Mouse (Mus musculus) liver, embryonic 16.5 days (tissue): Measurements from ENCODE around the gene Atp2b1. TPM values are rescaled to one million over a fixed set of nuclear protein-coding genes. Genes with fewer than 3 reads are reported as not detected.

Experiments used
- ATAC-seq: fragments of 200-750 bp; cut with Nextera tagmentation; 2 replicates; pipeline ENCODE4 v1.8.0; 2017; ENCODE audit warnings: low read depth, mild to moderate bottlenecking, moderate number of reproducible peaks, moderate library complexity
- H3K27ac ChIP-seq: fragments of 300-500 bp; sonication (generic); 2 replicates; pipeline ENCODE4 v1.5.1; 2014; ENCODE audit warnings: mild to moderate bottlenecking, low read length
- H3K27me3 ChIP-seq: fragments of 300-500 bp; sonication (generic); 2 replicates; pipeline ENCODE4 v1.6.1; 2014; ENCODE audit warnings: low read depth, low read length, mixed read lengths; ENCODE audit not compliant: control insufficient read depth, insufficient read depth
- H3K36me3 ChIP-seq: fragments of 300-500 bp; sonication (generic); 2 replicates; pipeline ENCODE4 v1.6.1; 2014; ENCODE audit warnings: mild to moderate bottlenecking; ENCODE audit not compliant: control insufficient read depth, insufficient read depth
- H3K4me1 ChIP-seq: fragments of 300-500 bp; sonication (generic); 2 replicates; pipeline ENCODE4 v1.6.1; 2014; ENCODE audit warnings: low read depth, low read length, mixed read lengths; ENCODE audit not compliant: control insufficient read depth
- H3K4me2 ChIP-seq: fragments of 300-500 bp; sonication (generic); 2 replicates; pipeline ENCODE4 v1.6.1; 2014; ENCODE audit warnings: low read depth, low read length, mixed read lengths
- H3K4me3 ChIP-seq: fragments of 300-500 bp; sonication (generic); 2 replicates; pipeline ENCODE4 v1.5.1; 2014; ENCODE audit warnings: low read depth, mild to moderate bottlenecking, low read length
- H3K9ac ChIP-seq: fragments of 300-500 bp; sonication (generic); 2 replicates; pipeline ENCODE4 v1.6.1; 2014; ENCODE audit warnings: low read depth, low read length
- H3K9me3 ChIP-seq: fragments of 300-500 bp; sonication (generic); replicated peaks from 2 replicates; pipeline ENCODE4 v1.6.1; 2016; ENCODE audit warnings: low read length; ENCODE audit not compliant: control insufficient read depth
- WGBS: fragments of 180-500 bp; shearing (Covaris S2); extraction: QIAGEN DNeasy Blood & Tissue Kit; methylation state at CpG from one replicate; pipeline ENCODE4 v1.1.7; 2014; ENCODE audit not compliant: insufficient replicate concordance; 5-methylcytosine and 5-hydroxymethylcytosine counted together
- polyA plus RNA-seq: library from polyadenylated mRNA; unstranded; fragments of >200 nt; fragmentation: Nextera tagmentation; extraction: Ambion mirVana; gene quantifications from 2 replicates; pipeline ENCODE4 v1.2.1, GENCODE M21; 2015

Atp2b1 gene
- polyA plus RNA-seq, 1 experiment from 2014 or later = 29.0 TPM

- Histone ChIP-seq H3K9me3 (no peaks in the 10 kb centered on the region), H3K4me3 (no peak overlapping the region), H3K4me1 (peaks cover 5% of the 10 kb centered on the region; the same call in 1 of the 2 replicates), H3K27ac (no peak overlapping the region), H3K36me3 (no peaks in the 10 kb centered on the region; the same call in 1 of the 2 replicates), H3K27me3 (no peaks in the 10 kb centered on the region), H3K9ac (no peak overlapping the region), H3K4me2 (no peak overlapping the region)
- ATAC-seq = peak; percentile 86
- WGBS = 32% methylated on average over 5 of the region's 5 CpGs
These were observed 113.3 kb downstream of the Atp2b1 start for GRCm38 (mm10) chr10:99027462-99027861.

DNA sequence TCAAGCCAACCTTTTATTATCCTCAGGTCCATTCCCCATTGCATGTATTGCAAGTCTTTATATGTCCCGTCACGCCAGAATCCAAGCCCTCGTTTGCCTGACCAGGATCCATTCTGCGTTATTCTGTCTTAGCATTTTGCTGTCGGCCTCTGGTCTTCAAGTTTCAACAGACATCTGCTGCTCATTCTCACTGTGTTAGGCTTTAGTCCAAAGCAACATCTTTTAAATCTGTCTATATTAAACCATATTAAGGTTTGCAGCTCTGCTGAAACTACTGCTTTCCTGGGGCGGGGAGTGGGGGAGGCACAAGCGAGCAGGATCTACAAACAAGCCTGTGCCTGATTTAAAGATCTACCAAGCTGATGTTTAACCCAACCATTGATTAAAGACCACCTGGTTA, 115.6 kb downstream of the Atp2b1 start:
- ATAC-seq = no peak

DNA sequence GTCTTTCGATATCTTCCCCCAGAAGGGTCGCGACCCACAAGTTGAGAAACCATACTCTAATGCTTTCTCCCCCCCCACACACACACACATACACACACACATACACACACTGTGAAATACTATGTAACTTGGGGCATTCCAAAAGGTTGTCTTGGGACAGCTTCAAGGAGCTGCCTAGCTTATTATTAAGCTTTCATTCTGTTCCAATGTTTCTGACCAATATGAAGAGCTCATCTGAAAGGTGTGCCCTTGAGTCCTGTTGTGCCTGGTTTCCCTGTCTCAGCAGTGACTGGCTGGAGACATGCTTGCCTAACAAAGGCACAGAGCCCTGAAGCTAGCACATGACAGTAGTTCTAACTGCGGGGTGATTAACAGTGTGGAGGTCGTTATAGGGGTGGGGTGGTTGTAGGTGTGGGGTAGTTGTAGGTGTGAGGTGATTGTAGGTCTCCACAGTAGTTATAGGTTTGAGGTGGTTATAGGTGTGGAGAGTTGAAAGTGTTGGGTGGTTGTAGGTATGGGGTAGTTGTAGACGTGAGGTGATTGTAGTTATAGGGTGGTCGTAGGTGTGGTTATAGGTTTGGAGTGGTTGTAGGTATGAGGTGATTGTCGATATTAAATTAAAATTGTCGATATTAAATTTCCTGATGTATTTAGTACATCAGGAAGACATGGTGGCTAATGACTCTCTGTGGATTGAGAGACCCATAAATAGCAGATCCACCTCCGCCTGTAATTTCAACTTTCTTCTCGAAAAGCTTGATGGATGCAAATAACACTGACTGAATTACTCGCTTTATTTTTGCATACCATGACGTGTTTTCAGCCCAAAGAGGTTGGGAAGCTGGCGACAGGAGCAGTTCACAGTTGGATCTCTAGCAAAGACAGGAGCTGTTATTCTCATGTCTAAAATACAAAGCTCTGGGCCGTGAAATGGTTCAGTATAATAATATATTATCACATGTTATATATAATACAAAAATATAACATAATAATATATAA, 119.9 kb downstream of the Atp2b1 start:
- Histone ChIP-seq H3K4me1 (no peaks in the 10 kb centered on the region), H3K9me3 (no peaks in the 10 kb centered on the region), H3K4me3 (no peak overlapping the region), H3K27ac (no peak overlapping the region), H3K36me3 (no peaks in the 10 kb centered on the region), H3K9ac (no peak overlapping the region), H3K4me2 (no peak overlapping the region), H3K27me3 (no peaks in the 10 kb centered on the region)
- WGBS = 83% methylated on average over 15 of the region's 15 CpGs
- ATAC-seq = no peak

More for the DNA sequence above, 115.6 kb downstream of the Atp2b1 start:
- no peak overlapping the region for H3K4me3 ChIP-seq
- H3K4me2 ChIP-seq = no peak overlapping the region
- H3K9ac ChIP-seq = no peak overlapping the region
- H3K9me3 ChIP-seq = no peaks in the 10 kb centered on the region
- H3K36me3 ChIP-seq = no peaks in the 10 kb centered on the region
- no peak overlapping the region for H3K27ac ChIP-seq
- WGBS = 78% methylated on average over 7 of the region's 7 CpGs
- H3K4me1 ChIP-seq = peaks cover 5% of the 10 kb centered on the region; the same call in 1 of the 2 replicates
- no peaks in the 10 kb centered on the region for H3K27me3 ChIP-seq

DNA sequence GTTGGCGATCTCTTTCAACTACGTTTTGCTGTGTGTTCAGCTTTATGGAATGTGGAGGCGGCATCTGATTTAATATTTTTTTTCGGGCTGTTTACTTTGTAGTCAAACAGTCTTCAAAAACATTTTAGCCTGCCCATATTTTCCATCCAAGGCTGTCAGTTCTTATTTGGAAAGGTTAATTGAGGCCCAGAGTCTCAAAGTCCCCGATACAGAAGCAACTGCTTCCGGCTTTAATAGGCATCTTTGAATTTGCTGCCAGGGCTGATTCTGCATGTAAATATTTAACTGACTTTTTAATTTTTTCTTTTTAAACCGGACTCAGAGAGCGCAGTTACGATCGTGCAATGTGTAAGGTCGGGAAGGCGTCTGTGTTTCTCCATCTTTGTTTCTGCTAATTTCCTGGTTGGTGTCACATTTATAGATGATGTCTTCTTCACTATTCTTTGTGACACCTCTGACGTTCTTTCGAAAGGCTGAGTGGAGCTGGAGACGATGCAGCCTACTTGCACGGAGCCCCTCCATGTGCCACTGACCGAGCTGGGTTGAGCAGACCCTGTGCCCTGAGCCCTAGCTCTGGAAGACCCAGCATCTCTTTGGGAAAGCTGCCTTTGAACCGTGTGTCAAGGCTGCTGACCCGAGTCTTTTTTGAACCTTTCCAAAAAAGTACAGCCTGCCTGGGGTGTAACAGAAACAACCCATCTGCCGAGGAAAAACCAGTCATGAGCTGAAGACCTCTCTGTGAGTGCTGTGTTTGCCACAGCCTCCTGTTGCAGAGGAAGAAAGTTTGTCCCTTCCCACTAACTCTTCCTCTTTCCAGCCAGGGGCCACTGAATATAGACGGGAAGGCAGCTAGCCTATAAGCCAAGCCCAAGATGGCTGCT, 123.2 kb downstream of the Atp2b1 start:
- Histone ChIP-seq H3K4me3 (no peak overlapping the region), H3K9ac (no peak overlapping the region), H3K4me1 (no peaks in the 10 kb centered on the region), H3K27me3 (no peaks in the 10 kb centered on the region), H3K27ac (no peak overlapping the region), H3K36me3 (no peaks in the 10 kb centered on the region), H3K9me3 (no peaks in the 10 kb centered on the region), H3K4me2 (no peak overlapping the region)
- 70% methylated on average over 21 of the region's 21 CpGs for WGBS
- no peak for ATAC-seq

DNA sequence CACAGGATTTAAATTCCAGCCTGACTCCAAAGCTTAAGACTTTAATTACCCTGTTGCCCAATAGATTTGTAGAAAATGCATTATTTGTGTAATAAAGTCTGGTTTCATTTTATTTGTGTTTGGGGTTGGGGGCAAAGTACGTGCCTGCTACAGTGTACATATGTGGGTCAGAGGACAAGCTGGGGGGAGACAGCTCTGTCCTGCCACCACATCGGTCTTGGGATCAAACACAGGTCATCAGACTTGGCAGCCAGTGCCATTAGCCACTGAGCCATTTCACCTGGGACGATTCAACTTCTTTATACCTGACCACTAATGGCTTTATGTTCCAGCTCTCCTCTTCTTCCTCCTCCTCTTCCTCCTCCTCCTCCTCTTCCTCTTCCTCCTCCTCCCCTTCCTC, 124.7 kb downstream of the Atp2b1 start:
- H3K9ac ChIP-seq = no peak overlapping the region
- H3K27me3 ChIP-seq = no peaks in the 10 kb centered on the region
- H3K4me2 ChIP-seq = 0 out of 2 replicates have a peak overlapping the region, but pooled peaks have one; percentile 22
- no peaks in the 10 kb centered on the region for H3K36me3 ChIP-seq
- H3K9me3 ChIP-seq = no peaks in the 10 kb centered on the region
- no peak overlapping the region for H3K27ac ChIP-seq
- H3K4me1 ChIP-seq = no peaks in the 10 kb centered on the region
- 61% methylated on average over 3 of the region's 3 CpGs for WGBS
- H3K4me3 ChIP-seq = no peak overlapping the region
- peak; percentile 78 for ATAC-seq

- Histone ChIP-seq H3K4me3 (no peak overlapping the region), H3K9ac (no peak overlapping the region), H3K36me3 (no peaks in the 10 kb centered on the region), H3K4me1 (no peaks in the 10 kb centered on the region), H3K27me3 (no peaks in the 10 kb centered on the region), H3K27ac (no peak overlapping the region), H3K9me3 (no peaks in the 10 kb centered on the region), H3K4me2 (no peak overlapping the region)
- ATAC-seq = no peak
- 72% methylated on average over 5 of the region's 5 CpGs for WGBS
These were observed 126.0 kb downstream of the Atp2b1 start for GRCm38 (mm10) chr10:99040171-99040570.

DNA sequence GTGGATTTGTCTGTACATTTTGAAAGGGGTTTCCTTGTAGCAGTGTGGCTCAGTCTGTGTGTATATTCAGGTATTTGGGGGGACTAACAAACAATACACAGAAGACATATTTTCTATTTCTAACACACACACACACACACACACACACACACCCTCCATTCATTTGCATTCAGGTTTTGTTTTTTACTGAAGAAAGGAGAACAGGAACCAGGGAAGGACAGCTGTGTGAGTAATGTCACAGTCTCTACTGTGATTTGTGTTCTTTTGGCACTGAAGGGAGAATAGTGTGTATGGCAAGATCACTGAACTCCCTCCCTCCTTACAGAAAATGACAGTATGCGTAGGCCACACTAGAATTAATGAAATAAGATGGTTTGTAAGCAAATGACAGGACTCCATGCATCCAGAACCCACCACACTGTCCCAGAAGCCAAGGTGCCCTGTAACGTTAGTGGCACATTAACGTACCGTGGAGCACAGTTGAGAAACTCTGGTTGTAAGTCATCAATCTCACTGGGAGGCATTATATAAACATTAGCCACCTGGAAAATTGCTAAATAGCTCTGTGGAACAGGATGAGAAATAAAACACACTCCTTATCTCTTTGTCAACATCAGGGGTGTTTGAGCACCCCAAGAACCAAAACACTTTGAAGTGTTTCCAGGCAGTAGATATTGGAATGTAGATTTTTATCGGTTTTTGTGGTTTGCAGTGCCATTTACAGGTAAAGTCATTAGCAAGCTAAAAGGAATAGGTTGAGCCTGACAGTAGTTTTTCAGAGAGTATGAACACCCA, 132.7 kb downstream of the Atp2b1 start:
- no peaks in the 10 kb centered on the region for H3K4me1 ChIP-seq
- no peaks in the 10 kb centered on the region for H3K36me3 ChIP-seq
- H3K9ac ChIP-seq = no peak overlapping the region
- no peak overlapping the region for H3K4me2 ChIP-seq
- H3K4me3 ChIP-seq = no peak overlapping the region
- no peaks in the 10 kb centered on the region for H3K27me3 ChIP-seq
- H3K27ac ChIP-seq = no peak overlapping the region
- no peaks in the 10 kb centered on the region for H3K9me3 ChIP-seq
- ATAC-seq = peak; percentile 37; the same call in 1 of the 2 replicates
- 58% methylated on average over 5 of the region's 5 CpGs for WGBS

DNA sequence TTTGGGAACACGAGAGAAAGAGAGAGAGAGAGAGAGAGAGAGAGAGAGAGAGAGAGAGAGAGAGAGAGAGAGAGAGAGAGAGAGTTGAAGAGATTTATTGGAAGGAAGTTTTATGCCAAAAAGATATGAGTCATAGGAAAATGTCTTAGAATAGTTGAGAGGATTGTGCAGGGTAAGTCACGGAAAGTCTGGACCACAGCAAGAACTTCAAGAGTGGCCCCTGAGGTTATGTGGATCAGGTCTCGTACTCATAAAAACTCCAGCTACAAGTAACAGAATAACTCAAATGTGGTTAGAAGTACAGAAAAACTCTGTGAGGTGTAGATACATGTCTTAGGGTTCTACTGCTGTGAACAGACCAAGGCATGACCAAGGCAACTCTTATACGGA, 133.3 kb downstream of the Atp2b1 start:
- no peak for ATAC-seq
- H3K27me3 ChIP-seq = no peaks in the 10 kb centered on the region
- 62% methylated on average over 4 of the region's 4 CpGs for WGBS

More for the DNA sequence above, 133.3 kb downstream of the Atp2b1 start:
- no peak overlapping the region for H3K4me2 ChIP-seq
- no peaks in the 10 kb centered on the region for H3K9me3 ChIP-seq
- no peaks in the 10 kb centered on the region for H3K36me3 ChIP-seq
- no peak overlapping the region for H3K27ac ChIP-seq
- no peak overlapping the region for H3K4me3 ChIP-seq
- H3K9ac ChIP-seq = no peak overlapping the region
- no peaks in the 10 kb centered on the region for H3K4me1 ChIP-seq
